Mouse (Mus musculus) gastrocnemius, adult 2 months (tissue): ENCODE measurements around the gene Ovol2. TPM values are rescaled to one million over a fixed set of nuclear protein-coding genes. Genes with fewer than 3 reads are reported as not detected.

Experiments
- DNase-seq: peaks from one replicate; pipeline ENCODE4 v3.0.0; 2022
- H3K27ac ChIP-seq: fragments of 200-600 bp; 2 replicates; pipeline ENCODE4 v1.8.1; 2022; ENCODE audit warnings: mild to moderate bottlenecking
- H3K4me3 ChIP-seq: fragments of 200-600 bp; 2 replicates; pipeline ENCODE4 v1.8.1; 2022; ENCODE audit warnings: mild to moderate bottlenecking, moderate library complexity
- CTCF ChIP-seq: fragments of 200-600 bp; IDR thresholded peaks from 2 replicates; pipeline ENCODE4 v1.8.1; 2022; ENCODE audit warnings: antibody characterized with exemption, mild to moderate bottlenecking, moderate library complexity
- intact Hi-C: fragments of 180-260 bp; cut with DNase I; formaldehyde crosslinking; loops from one replicate; pipeline ENCODE4 v1.15.1; 2025
- total RNA-seq, 2 experiments: library from RNA; stranded (reverse); gene quantifications; 2 replicates each; pipeline ENCODE4 v1.2.3; 2021

Ovol2 gene
- total RNA-seq, 2 experiments from 2014 or later, result not detected

DNA sequence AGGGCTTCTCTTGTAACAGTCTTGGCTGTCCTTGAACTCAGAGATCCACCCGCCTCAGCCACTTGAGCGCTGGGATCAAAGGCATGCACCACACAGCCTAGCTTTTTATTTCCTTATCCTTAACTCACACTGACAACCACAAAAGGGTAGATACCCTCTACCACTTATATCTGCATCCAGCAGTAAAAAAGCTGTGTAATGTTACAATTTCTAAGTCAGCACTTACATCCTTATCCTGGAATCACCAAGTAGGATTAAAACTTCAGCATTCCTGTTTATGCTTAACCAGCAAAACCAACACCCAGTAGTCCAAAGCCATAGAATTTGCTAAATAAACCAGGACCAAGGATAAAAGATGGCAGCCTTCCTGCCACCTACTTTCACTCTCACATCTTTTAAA, 69.1 kb downstream of the Ovol2 start:
- intact Hi-C loops, result no loop called here
- no peak for TF ChIP-seq CTCF
- no peak for DNase-seq

More for the DNA sequence above, 69.1 kb downstream of the Ovol2 start:
- H3K27ac ChIP-seq, result no peak overlapping the region
- H3K4me3 ChIP-seq, result no peak overlapping the region

Other genes with a start within 250 kb of the Ovol2 start
- 10 to 100 TPM; 10.2 to 11.9 TPM for gene Mgme1, start 61.5 kb downstream of the Ovol2 start, total RNA-seq
- gene Snx5, start 61.2 kb downstream of the Ovol2 start, total RNA-seq, result 10 to 100 TPM; 52.0 to 60.6 TPM
- gene Kat14, start 36.8 kb upstream of the Ovol2 start, total RNA-seq, result 10 to 100 TPM; 21.3 to 25.4 TPM
- 1 to 10 TPM; 5.2 to 8.4 TPM for gene Pet117, start 36.9 kb upstream of the Ovol2 start, total RNA-seq
- under 1 TPM; 0.22 to 0.87 TPM for gene Dzank1, start 195.3 kb upstream of the Ovol2 start, total RNA-seq
- gene Polr3f, start 195.6 kb upstream of the Ovol2 start, total RNA-seq, result 10 to 100 TPM in 1 of 2 experiments, 1 to 10 TPM in 1; 8.6 to 10.4 TPM
- gene Rbbp9, start 218.7 kb upstream of the Ovol2 start, total RNA-seq, result 1 to 10 TPM; 5.5 to 5.7 TPM
- 10 to 100 TPM; 11.4 to 12.5 TPM for gene Sec23b, start 224.1 kb upstream of the Ovol2 start, total RNA-seq